Mouse (Mus musculus) urinary bladder, postnatal 25 days (tissue): ENCODE results near the gene Krt23.

Experiments used
- DNase-seq: peaks from one replicate; pipeline ENCODE4 v3.0.0; 2022; ENCODE audit warnings: low spot score

The Krt23 gene

GRCm38 (mm10) chr11:99492733-99493573 is at the start of gene Krt23:
TSS of gene Krt23 (minus strand) at chr11:99493137.
- DNase-seq: no peak

- no peak for DNase-seq
Observed at GRCm38 (mm10) chr11:99539721-99540120, 46.8 kb upstream of the Krt23 start.

- no peak for DNase-seq
Observed at GRCm38 (mm10) chr11:99521288-99521860, 28.4 kb upstream of the Krt23 start, which contains the start of gene Krt39. TSS of gene Krt39 (minus strand) at chr11:99521338.

DNA sequence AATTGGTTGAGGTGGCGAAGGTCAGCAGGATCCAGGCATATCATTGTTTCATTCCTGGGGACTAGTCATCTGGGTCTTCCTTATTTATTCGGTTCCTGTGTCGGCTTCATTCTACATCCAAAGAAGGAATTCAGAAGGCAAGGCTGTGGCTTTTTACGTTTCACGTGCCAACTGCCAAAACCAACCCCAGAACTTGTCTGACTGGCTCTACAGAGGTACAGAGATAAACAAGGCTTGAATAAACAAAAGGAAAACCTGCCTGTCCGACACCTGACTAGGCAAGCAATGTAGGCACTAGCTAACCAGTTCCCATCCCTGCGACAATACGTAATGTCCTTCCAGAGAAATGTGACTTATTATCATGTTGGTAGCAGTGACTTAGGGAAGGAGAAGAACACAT is 21.2 kb upstream of the Krt23 start:
- peak; percentile 22 for DNase-seq

- no peak for DNase-seq
Observed at GRCm38 (mm10) chr11:99500095-99500805, 7.3 kb upstream of the Krt23 start.

GRCm38 (mm10) chr11:99496460-99496859 is 3.5 kb upstream of the Krt23 start:
- no peak for DNase-seq

DNA sequence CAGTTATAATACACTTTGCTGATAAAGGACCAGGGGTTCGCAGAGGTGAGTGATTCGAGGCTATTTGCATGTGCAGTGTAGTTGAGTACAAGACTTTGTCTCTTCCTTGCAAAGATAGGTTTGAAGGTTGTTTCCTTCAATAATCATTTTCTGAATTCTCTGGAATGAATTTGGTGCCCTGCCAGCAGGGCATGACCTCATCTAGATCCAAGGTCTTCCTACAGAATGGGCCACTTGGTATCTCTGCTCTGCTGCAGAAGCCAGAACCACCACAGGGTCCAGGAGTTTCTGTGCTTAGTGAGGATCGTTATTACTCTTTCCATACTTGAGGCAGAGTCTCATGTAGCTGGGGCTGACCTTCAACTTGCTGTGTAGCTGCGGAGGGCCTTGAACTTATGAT is 1.8 kb upstream of the Krt23 start:
- no peak for DNase-seq

DNA sequence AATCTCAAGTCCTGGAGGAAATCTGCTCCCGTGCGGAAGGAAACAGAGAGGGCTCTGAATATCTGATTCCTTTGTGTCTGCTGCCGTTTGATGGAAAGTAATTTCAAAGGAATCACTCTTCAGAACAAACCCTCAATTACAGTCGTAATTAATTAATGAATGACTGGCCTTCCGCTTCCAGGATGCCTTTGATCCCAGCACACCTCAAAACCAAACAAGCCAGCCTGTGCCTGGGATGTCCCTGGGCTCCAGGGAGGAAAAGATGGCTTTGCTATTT is 575 bp upstream of the Krt23 start:
- DNase-seq: no peak

DNA sequence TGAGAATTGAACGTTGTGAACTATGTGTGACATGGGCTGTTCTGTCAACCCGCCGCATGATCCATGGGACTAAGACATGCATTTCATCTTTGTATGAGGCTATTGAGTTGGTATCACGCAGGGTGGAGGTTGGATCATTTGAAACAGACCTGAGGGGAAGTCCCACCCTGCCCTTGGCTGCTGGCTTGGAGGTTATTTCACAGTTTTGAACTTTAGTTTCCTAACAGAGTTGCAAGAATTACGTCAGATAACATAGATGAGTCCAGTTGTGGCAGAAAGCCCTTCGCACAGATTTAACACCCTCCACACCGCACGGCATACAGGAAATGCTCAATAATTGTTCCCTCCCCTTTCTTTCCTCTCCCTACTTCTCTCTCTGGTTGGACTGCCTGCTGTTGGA is 1.9 kb downstream of the Krt23 start:
- DNase-seq: no peak

GRCm38 (mm10) chr11:99490624-99491023 is 2.3 kb downstream of the Krt23 start:
- no peak for DNase-seq

GRCm38 (mm10) chr11:99489233-99489632 is 3.7 kb downstream of the Krt23 start:
- DNase-seq: no peak

DNA sequence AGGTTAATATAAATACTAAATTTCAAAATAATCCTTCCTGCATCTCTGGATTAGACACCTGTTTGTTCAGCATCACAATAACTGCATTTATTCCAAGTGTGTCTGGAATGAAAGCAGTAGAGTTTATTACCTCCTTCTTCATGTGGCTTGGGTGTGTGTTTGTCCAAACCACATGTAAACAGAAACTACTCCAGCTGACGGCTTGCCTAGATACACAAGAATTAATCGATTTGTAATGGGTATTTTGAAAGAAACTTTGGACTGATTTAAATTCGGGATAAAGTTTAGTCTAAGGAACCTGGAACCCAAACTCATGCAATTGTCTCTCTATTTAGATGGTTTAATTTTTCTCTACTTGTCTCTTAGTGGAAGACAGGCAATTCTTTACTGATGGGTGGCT is 18.0 kb downstream of the Krt23 start:
- DNase-seq: no peak

DNA sequence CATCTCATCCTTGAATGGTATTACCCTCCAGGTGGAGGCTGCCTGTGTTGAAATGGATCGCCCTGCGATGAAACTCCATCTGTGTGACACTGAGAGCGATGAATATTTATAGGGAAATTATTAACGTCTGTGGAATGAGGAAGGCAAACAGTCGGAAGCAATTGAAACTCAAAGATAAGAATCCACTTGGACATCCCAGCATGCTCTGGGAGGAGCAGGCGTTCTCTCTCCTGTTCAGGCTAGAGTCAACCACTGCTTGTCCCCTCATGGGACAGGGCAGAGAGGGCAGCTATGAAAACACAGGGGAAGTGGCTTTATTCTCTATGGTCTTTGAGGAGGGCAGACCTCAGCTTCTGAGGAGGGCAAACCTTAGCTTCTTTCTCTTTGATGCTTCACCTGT is 19.5 kb downstream of the Krt23 start:
- no peak for DNase-seq

GRCm38 (mm10) chr11:99472405-99472804 is 20.5 kb downstream of the Krt23 start:
- no peak for DNase-seq

DNA sequence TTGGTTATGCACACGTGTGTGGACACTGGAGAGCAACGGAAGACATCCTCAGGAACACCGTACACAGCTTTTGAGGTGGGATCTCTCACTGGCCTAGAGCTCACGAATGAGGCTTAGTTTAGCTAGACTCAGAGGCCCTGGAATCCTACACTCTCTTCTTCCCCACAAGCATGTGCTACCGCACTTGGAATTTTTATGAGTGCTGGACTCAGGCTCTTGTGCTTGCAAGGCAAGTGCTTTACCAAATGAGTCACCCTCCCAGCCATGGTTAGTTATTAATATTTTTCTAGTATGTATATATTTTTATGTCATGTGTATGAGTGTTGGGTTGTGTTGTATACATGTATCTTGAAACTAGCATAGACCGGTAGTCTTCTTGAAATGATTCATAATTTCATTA is 21.0 kb downstream of the Krt23 start:
- DNase-seq: no peak

DNA sequence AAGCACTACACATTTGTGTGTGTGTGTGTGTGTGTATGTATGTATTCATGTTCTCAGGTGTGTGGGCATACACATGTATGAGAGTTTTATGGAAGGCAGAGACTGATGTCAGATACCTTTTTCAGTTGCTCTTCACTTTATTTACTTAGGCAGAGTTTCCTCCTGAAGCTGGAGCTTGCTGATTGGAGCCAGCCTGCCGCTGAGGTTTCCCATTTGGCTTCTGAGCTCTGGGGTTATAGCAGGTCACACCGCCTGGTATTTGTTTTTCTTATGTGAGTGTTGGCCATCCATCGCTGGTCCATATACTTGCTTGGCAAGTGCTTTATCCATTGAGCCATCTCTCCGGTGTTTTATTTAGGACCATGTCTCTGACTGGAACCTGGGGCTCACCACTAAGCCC is 23.7 kb downstream of the Krt23 start:
- no peak for DNase-seq

GRCm38 (mm10) chr11:99468566-99468965 is 24.4 kb downstream of the Krt23 start:
- DNase-seq: peak; percentile 34

DNA sequence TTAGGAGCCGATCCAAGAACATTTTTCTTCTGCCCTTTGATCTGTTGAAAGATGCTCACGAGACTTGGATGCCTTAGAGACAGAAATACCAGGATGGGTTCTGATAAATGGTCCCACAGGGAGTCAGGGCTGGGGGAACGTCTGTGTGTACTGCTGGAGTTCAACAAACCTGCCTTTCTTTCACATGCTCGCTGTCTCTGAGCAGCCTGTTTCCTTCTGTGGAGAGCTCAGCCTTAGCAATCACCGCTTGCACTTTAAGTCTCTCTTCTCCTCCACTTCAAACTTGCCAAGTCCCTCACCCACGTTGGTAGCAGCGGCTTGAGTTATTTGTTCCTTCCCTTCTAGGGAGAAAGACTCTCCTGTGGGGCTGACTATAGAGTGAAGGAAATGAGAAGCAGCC is 26.6 kb downstream of the Krt23 start:
- DNase-seq: no peak

DNA sequence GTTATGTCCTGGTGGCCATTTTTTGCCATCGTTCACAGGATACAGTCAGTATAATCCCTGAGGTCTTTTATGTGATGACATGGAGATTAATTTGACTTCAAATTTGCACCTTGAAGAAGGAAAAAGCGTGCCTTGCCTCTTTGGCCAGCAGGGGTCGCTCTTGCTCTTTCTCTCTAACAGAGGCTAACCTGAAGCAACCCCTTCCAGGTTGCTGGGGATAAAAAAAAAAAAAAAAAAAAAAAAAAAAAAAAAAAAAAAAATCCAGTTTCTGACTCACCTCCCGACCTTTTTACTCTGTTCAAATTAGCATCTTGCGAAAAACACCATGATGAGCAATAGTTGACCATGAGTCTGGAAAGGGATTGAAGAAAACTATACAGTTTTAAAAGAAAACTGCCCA is 28.1 kb downstream of the Krt23 start:
- peak; percentile 88 for DNase-seq

DNA sequence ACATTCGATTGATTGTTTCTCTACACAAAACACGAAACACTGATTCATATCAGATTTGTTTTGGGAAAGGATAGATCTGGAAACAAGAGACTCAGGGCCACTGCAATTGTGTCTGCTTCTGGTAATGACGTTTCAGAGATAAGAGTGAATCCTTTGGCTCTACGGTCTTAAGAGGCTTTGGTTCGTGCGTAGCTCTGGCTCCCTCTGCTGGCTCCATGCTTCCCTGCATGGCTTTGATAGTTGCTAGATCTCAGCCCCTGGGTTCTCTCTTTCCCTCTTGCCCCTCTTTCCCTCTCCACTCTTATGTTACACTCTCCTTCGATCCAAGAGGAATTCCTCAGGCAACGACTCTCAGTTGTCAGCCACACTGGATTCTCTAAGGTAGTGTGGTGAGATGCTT is 29.8 kb downstream of the Krt23 start:
- DNase-seq: peak; percentile 70

- no peak for DNase-seq
Observed at GRCm38 (mm10) chr11:99461736-99462135, 31.2 kb downstream of the Krt23 start.

DNA sequence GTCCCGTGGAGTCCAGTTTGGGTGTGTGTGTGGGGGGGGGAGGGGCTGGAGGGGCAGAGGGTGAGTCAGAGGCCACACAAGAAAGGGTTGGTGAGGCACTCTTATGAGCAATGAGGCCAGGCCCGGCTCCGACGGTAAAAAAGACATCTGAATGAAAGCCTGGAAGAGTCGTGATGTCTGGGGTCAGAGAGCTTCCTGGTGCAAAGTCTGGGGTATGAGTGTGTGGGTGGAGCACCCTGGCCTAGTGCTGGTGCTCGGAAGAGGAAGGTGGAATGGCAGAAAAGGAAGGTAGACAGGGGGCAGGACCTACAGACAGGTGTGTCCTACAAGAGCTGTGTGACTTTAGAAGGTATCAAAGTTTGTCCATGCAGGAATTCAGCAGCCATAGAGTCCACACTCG is 34.0 kb downstream of the Krt23 start:
- DNase-seq: no peak

DNA sequence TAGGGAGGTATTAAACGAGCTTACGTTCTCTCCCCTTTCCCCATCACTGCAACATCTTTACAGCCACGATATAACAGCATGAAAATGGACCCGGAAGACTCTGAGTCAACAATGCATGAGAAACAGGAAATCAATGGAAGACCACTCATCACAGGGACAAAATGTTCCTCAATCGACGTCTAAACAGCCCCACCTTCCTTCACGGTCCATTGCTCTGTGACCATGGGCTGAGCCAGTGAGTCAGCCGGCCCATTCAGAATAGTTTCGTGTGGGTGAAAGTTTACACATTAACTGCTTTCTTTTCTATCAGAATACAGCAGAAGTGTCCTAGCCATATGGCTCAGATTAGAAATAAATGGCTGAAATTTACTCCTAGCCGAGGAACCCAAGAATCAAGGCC is 38.2 kb downstream of the Krt23 start:
- no peak for DNase-seq
